Mouse (Mus musculus) left cerebral cortex, postnatal 36 days (tissue): Measurements from ENCODE around the gene Ccdc163. TPM values are rescaled to one million over a fixed set of nuclear protein-coding genes. Genes with fewer than 3 reads are reported as not detected.
A peak's percentile ranks its signal among the peaks of the same experiment; 100 is the strongest.
"Not testable (repeated sequence)": the region's sequence is repeated elsewhere in the genome, so short reads cannot be mapped to it uniquely, and the experiment has no call there.

Source experiments
- DNase-seq, 2 experiments: peaks; one replicate each; pipeline ENCODE4 v3.0.0; 2021 to 2022; ENCODE audit warnings: low spot score in 2 of 2, mixed read lengths in 1 of 2
- intact Hi-C: fragments of 180-260 bp; cut with DNase I; formaldehyde crosslinking; loops from one replicate; pipeline ENCODE4 v1.15.1; 2025
- total RNA-seq, 2 experiments: library from RNA; stranded (reverse); gene quantifications; 2 replicates each; pipeline ENCODE4 v1.2.3; 2021

Gene Ccdc163
- total RNA-seq = 1 to 10 TPM; 4.6 to 5.1 TPM

- intact Hi-C loops = loop anchor here (5.0 kb wide), 1 partner anchor 66 kb away; no protein-coding TSS in a partner anchor
- peak; percentile 91 to 92 for DNase-seq
Observed at GRCm38 (mm10) chr4:116708201-116708764, at the start of gene Ccdc163, which contains the start of gene Mmachc. Gene Ccdc163 (plus strand): TSS chr4:116708509. Gene Mmachc (minus strand): TSS chr4:116708406.

- DNase-seq = no peak
- intact Hi-C loops = no loop called here
Observed at GRCm38 (mm10) chr4:116659474-116659873, 48.8 kb upstream of the Ccdc163 start.

- intact Hi-C loops, DNase-seq: not testable (repeated sequence)
Observed at GRCm38 (mm10) chr4:116659916-116660315, 48.4 kb upstream of the Ccdc163 start.

- intact Hi-C loops = no loop called here
- DNase-seq = no peak
Observed at GRCm38 (mm10) chr4:116660829-116661228, 47.5 kb upstream of the Ccdc163 start.

GRCm38 (mm10) chr4:116661998-116662397 lies 46.3 kb upstream of the Ccdc163 start:
- intact Hi-C loops = no loop called here
- no peak for DNase-seq

- no peak for DNase-seq
- intact Hi-C loops = no loop called here
Observed at GRCm38 (mm10) chr4:116666625-116667024, 41.7 kb upstream of the Ccdc163 start.

- DNase-seq = no peak
- intact Hi-C loops = no loop called here
Observed at GRCm38 (mm10) chr4:116668145-116668544, 40.2 kb upstream of the Ccdc163 start.

GRCm38 (mm10) chr4:116669291-116669690 lies 39.0 kb upstream of the Ccdc163 start:
- intact Hi-C loops = no loop called here

GRCm38 (mm10) chr4:116672785-116673184 lies 35.5 kb upstream of the Ccdc163 start:
- DNase-seq = no peak

More at GRCm38 (mm10) chr4:116669291-116669690, 39.0 kb upstream of the Ccdc163 start:
- no peak for DNase-seq

GRCm38 (mm10) chr4:116674761-116675160 lies 33.5 kb upstream of the Ccdc163 start:
- intact Hi-C loops, DNase-seq: not testable (repeated sequence)

More at GRCm38 (mm10) chr4:116672785-116673184, 35.5 kb upstream of the Ccdc163 start:
- intact Hi-C loops = no loop called here

- intact Hi-C loops = no loop called here
- DNase-seq = no peak
Observed at GRCm38 (mm10) chr4:116676027-116676426, 32.3 kb upstream of the Ccdc163 start.

- no peak for DNase-seq
- intact Hi-C loops = no loop called here
Observed at GRCm38 (mm10) chr4:116677808-116678207, 30.5 kb upstream of the Ccdc163 start.

GRCm38 (mm10) chr4:116679141-116679540 lies 29.2 kb upstream of the Ccdc163 start:
- intact Hi-C loops = no loop called here
- DNase-seq = no peak

- DNase-seq, intact Hi-C loops: not testable (repeated sequence)
Observed at GRCm38 (mm10) chr4:116680521-116680920, 27.8 kb upstream of the Ccdc163 start.

GRCm38 (mm10) chr4:116683957-116684356 lies 24.4 kb upstream of the Ccdc163 start:
- intact Hi-C loops = no loop called here

GRCm38 (mm10) chr4:116684665-116685064 lies 23.6 kb upstream of the Ccdc163 start:
- intact Hi-C loops = no loop called here
- DNase-seq = no peak

More at GRCm38 (mm10) chr4:116683957-116684356, 24.4 kb upstream of the Ccdc163 start:
- no peak for DNase-seq

- intact Hi-C loops = loop anchor here (2.0 kb wide), 1 partner anchor 35 kb away; the partner anchor contains the start of gene Akr1a1
- peak; percentile 89 to 90 for DNase-seq
Observed at GRCm38 (mm10) chr4:116685402-116686061, 22.8 kb upstream of the Ccdc163 start, which contains the start of gene Prdx1. Gene Prdx1 (plus strand): TSS chr4:116685544.

GRCm38 (mm10) chr4:116687041-116687440 lies 21.3 kb upstream of the Ccdc163 start:
- no peak for DNase-seq
- intact Hi-C loops = loop anchor here (2.0 kb wide), 1 partner anchor 36 kb away; the partner anchor contains the start of gene Akr1a1

- intact Hi-C loops = no loop called here
- no peak for DNase-seq
Observed at GRCm38 (mm10) chr4:116689309-116689876, 18.9 kb upstream of the Ccdc163 start.

- intact Hi-C loops = no loop called here
- DNase-seq = no peak
Observed at GRCm38 (mm10) chr4:116692146-116692545, 16.2 kb upstream of the Ccdc163 start.
